Mouse (Mus musculus) MEL (cell line): ENCODE results near the gene Ntn1.

Experiments used
- CHD2 ChIP-seq: IDR thresholded peaks from 2 replicates; pipeline ENCODE4 v1.6.1; 2011; ENCODE audit warnings: low read length, improper control_type of control experiment
- CTCF ChIP-seq, 3 experiments: IDR thresholded peaks in 2 of 3; conservative IDR thresholded peaks in 1 of 3; 2 replicates each; pipeline ENCODE4 v1.5.1; 2011 to 2012; ENCODE audit warnings: low read length in 3 of 3, low read depth in 2 of 3, mild to moderate bottlenecking in 2 of 3, improper control_type of control experiment in 1 of 3, inconsistent platforms in 1 of 3, mixed read lengths in 1 of 3, moderate library complexity in 1 of 3; ENCODE audit not compliant: control insufficient read depth in 1 of 3, insufficient read depth in 1 of 3, poor library complexity in 1 of 3, severe bottlenecking in 1 of 3
- E2F4 ChIP-seq: IDR thresholded peaks from 2 replicates; pipeline ENCODE4 v1.6.1; 2011; ENCODE audit warnings: low read depth, low read length, improper control_type of control experiment, borderline replicate concordance
- EP300 ChIP-seq, 2 experiments: IDR thresholded peaks; 2 replicates each; pipeline ENCODE4 v1.6.1; 2011; ENCODE audit warnings: improper control_type of control experiment in 2 of 2, low read length in 2 of 2, low read depth in 1 of 2, mild to moderate bottlenecking in 1 of 2
- MAX ChIP-seq: IDR thresholded peaks from 2 replicates; pipeline ENCODE4 v1.6.1; 2011; ENCODE audit warnings: low read length, improper control_type of control experiment
- MAZ ChIP-seq: IDR thresholded peaks from 2 replicates; pipeline ENCODE4 v1.6.1; 2012; ENCODE audit warnings: low read depth, mild to moderate bottlenecking, inconsistent platforms, low read length, improper control_type of control experiment
- MYC ChIP-seq: IDR thresholded peaks from 2 replicates; pipeline ENCODE4 v1.6.1; 2011; ENCODE audit warnings: low read depth, mild to moderate bottlenecking, low read length, improper control_type of control experiment, moderate library complexity
- POLR2A ChIP-seq, 2 experiments: IDR thresholded peaks; 2 replicates each; pipeline ENCODE4 v1.6.1; 2011 to 2012; ENCODE audit warnings: low read length in 2 of 2, mild to moderate bottlenecking in 2 of 2, control low read depth in 1 of 2, improper control_type of control experiment in 1 of 2, low read depth in 1 of 2, moderate library complexity in 1 of 2; ENCODE audit not compliant: control insufficient read depth in 1 of 2, insufficient read depth in 1 of 2, poor library complexity in 1 of 2
- USF1 ChIP-seq: IDR thresholded peaks from 2 replicates; pipeline ENCODE4 v1.6.1; 2014; ENCODE audit warnings: low read depth, mild to moderate bottlenecking, inconsistent platforms, low read length, improper control_type of control experiment, moderate library complexity
- ZC3H11A ChIP-seq: IDR thresholded peaks from 2 replicates; pipeline ENCODE4 v1.6.1; 2012; ENCODE audit warnings: low read depth, mild to moderate bottlenecking, inconsistent platforms, low read length, improper control_type of control experiment
- ZKSCAN1 ChIP-seq: IDR thresholded peaks from 2 replicates; pipeline ENCODE4 v1.6.1; 2012; ENCODE audit warnings: low read depth, mild to moderate bottlenecking, inconsistent platforms, low read length, improper control_type of control experiment, moderate library complexity

DNA sequence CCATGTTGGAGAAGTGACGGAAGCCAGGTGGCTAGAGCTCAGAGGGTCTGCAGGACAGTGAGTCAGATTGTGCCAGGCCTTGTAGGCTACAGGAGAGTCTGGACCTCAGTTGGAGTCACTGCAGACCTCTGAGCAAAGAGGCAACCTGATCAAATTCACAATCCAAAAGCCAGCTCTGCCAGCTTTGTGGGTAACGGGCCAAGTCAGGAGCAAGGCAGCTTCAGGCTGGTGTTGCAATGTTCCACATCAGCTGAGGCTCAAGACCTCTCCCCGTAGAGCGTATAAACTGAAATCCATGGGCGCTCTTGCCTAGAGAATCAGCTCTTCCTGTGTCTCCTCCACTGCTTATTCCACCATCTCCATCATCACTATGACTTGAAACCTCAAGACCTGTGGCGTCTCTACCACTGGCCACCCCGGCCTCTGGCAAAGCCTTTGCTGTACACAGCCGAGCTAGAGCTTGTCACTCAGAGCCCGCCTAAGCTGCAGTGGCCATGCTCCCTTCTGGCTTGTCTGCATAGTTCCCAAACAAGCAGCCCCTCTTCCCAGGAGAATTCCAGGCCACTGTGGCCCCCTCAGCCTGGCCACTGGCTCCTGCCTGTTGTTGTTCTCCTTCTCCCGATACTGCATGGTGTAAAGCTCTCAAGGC lies 198.7 kb downstream of the Ntn1 start:
- TF ChIP-seq CTCF (IDR thresholded peaks at IDR 0.05 in 2 of 3, conservative IDR thresholded peaks at IDR 0.05 in 1 of 3; ENCODE audit: control insufficient read depth in 1 of 3, insufficient read depth in 1 of 3, low read depth in 2 of 3, low read length in 3 of 3, poor library complexity in 1 of 3, severe bottlenecking in 1 of 3) = no peak
- TF ChIP-seq E2F4 = no peak
- no peak for TF ChIP-seq MAZ
- TF ChIP-seq EP300 (IDR thresholded peaks at IDR 0.05; ENCODE audit: low read depth in 1 of 2, low read length in 2 of 2) = no peak
- no peak for TF ChIP-seq POLR2A (IDR thresholded peaks at IDR 0.05; ENCODE audit: control insufficient read depth in 1 of 2, insufficient read depth in 1 of 2, low read depth in 1 of 2, low read length in 2 of 2, poor library complexity in 1 of 2)
- no peak for TF ChIP-seq MAX
- no peak for TF ChIP-seq USF1
- TF ChIP-seq CHD2 = no peak
- no peak for TF ChIP-seq ZC3H11A
- TF ChIP-seq MYC = no peak
- no peak for TF ChIP-seq ZKSCAN1
